Mouse (Mus musculus) bone marrow macrophage, adult 2 months (primary cell): ENCODE results near the gene Panx2.

ENCODE experiments used
- CTCF ChIP-seq: IDR thresholded peaks from 2 replicates; pipeline ENCODE4 v1.5.1; 2012; ENCODE audit warnings: low read depth, mild to moderate bottlenecking, low read length, moderate library complexity
- POLR2A ChIP-seq: IDR thresholded peaks from 2 replicates; pipeline ENCODE4 v1.6.1; 2012; ENCODE audit warnings: mild to moderate bottlenecking, low read depth, low read length, borderline replicate concordance

GRCm38 (mm10) chr15:89060811-89061460, 1.4 kb downstream of the Panx2 start:
- TF ChIP-seq CTCF = no peak
- TF ChIP-seq POLR2A = no peak
